Mouse (Mus musculus) ES-E14 (cell line): ENCODE results near the gene F10. TPM values are rescaled to one million over a fixed set of nuclear protein-coding genes. Genes with fewer than 3 reads are reported as not detected.

ENCODE experiments used
- DNase-seq: peaks from one replicate; pipeline ENCODE4 v3.0.0-alpha.2; 2013; ENCODE audit warnings: low read depth, low spot score
- H3K27ac ChIP-seq: 2 replicates; pipeline ENCODE4 v1.5.1; 2012; ENCODE audit warnings: low read depth, mild to moderate bottlenecking, low read length, moderate library complexity, mixed read lengths; ENCODE audit not compliant: poor library complexity, insufficient read depth, severe bottlenecking
- H3K36me3 ChIP-seq: 2 replicates; pipeline ENCODE4 v1.6.1; 2012; ENCODE audit warnings: mild to moderate bottlenecking, low read length, moderate library complexity, mixed read lengths; ENCODE audit not compliant: control insufficient read depth, poor library complexity, insufficient read depth, severe bottlenecking
- H3K4me1 ChIP-seq, 2 experiments: fragments of 150-350 bp in 1 of 2; sonication (generic) in 1 of 2; 2 replicates each; pipeline ENCODE4 v1.6.1; 2012; ENCODE audit warnings: low read length in 2 of 2, mild to moderate bottlenecking in 1 of 2, mixed read lengths in 1 of 2; ENCODE audit not compliant: control insufficient read depth in 2 of 2, insufficient read depth in 2 of 2, poor library complexity in 1 of 2
- H3K4me3 ChIP-seq, 2 experiments: fragments of 150-350 bp in 1 of 2; sonication (generic) in 1 of 2; 2 replicates each; pipeline ENCODE4 v1.5.1; 2012; ENCODE audit warnings: low read length in 2 of 2, low read depth in 1 of 2, mild to moderate bottlenecking in 1 of 2, mixed read lengths in 1 of 2; ENCODE audit not compliant: insufficient read depth in 1 of 2, poor library complexity in 1 of 2, severe bottlenecking in 1 of 2
- H3K9ac ChIP-seq: 2 replicates; pipeline ENCODE4 v1.6.1; 2012; ENCODE audit warnings: low read depth, mild to moderate bottlenecking, low read length, mixed read lengths; ENCODE audit not compliant: poor library complexity, insufficient read depth, severe bottlenecking
- H3K9me3 ChIP-seq: fragments of 150-350 bp; sonication (generic); 2 replicates; pipeline ENCODE4 v1.6.1; 2012; ENCODE audit warnings: low read depth, mild to moderate bottlenecking, low read length; ENCODE audit not compliant: control insufficient read depth, insufficient read depth
- CHD2 ChIP-seq: IDR thresholded peaks from 2 replicates; pipeline ENCODE4 v1.6.1; 2014; ENCODE audit warnings: mild to moderate bottlenecking, low read depth, low read length, inconsistent platforms
- HCFC1 ChIP-seq: IDR thresholded peaks from 2 replicates; pipeline ENCODE4 v1.6.1; 2012; ENCODE audit warnings: low read length, inconsistent platforms, borderline replicate concordance; ENCODE audit not compliant: insufficient read depth
- MAFK ChIP-seq: IDR thresholded peaks from 2 replicates; pipeline ENCODE4 v1.6.1; 2014; ENCODE audit warnings: mild to moderate bottlenecking, low read depth, low read length, inconsistent platforms; ENCODE audit not compliant: insufficient read depth
- ZC3H11A ChIP-seq: IDR thresholded peaks from 2 replicates; pipeline ENCODE4 v1.6.1; 2012; ENCODE audit warnings: low read depth, mild to moderate bottlenecking, inconsistent platforms, low read length, borderline replicate concordance
- ZNF384 ChIP-seq: IDR thresholded peaks from 2 replicates; pipeline ENCODE4 v1.6.1; 2012; ENCODE audit warnings: low read depth, low read length, inconsistent platforms
- in situ Hi-C, 2 experiments: fragments of 600-800 bp; cut with MboI; formaldehyde crosslinking; loops; one replicate each; pipeline ENCODE4 v1.15.1; 2025; ENCODE audit warnings: low sequenced_read_pairs in 2 of 2, inconsistent platforms in 1 of 2; ENCODE audit not compliant: unreplicated experiment in 2 of 2
- total RNA-seq: library from RNA; depleted of rRNA; stranded (reverse); fragments of 300-350 nt; gene quantifications from 2 replicates; pipeline ENCODE4 v1.2.3, GENCODE M21; 2012

Gene F10
- total RNA-seq, 1 experiment = not detected

GRCm38 (mm10) chr8:13041459-13041858 lies 4.4 kb downstream of the F10 start:
- in situ Hi-C loops = no loop called here
- Histone ChIP-seq H3K9me3 (no peaks in the 10 kb centered on the region), H3K4me3 (no peak overlapping the region), H3K9ac (no peak overlapping the region), H3K4me1 (no peaks in the 10 kb centered on the region), H3K27ac (no peak overlapping the region), H3K36me3 (no peaks in the 10 kb centered on the region)
- DNase-seq = no peak
- TF ChIP-seq CHD2 (no peak), MAFK (no peak)

GRCm38 (mm10) chr8:13047652-13048051 lies 10.5 kb downstream of the F10 start:
- DNase-seq = no peak
- Histone ChIP-seq H3K36me3 (no peaks in the 10 kb centered on the region), H3K9me3 (no peaks in the 10 kb centered on the region), H3K9ac (no peak overlapping the region), H3K4me3 (no peak overlapping the region), H3K27ac (no peak overlapping the region; the same call in 1 of the 2 replicates), H3K4me1 (no peaks in the 10 kb centered on the region)
- no peak for TF ChIP-seq MAFK
- TF ChIP-seq ZNF384 = no peak
- no peak for TF ChIP-seq HCFC1
- no peak for TF ChIP-seq ZC3H11A
- no peak for TF ChIP-seq CHD2
- in situ Hi-C loops = no loop called here

DNA sequence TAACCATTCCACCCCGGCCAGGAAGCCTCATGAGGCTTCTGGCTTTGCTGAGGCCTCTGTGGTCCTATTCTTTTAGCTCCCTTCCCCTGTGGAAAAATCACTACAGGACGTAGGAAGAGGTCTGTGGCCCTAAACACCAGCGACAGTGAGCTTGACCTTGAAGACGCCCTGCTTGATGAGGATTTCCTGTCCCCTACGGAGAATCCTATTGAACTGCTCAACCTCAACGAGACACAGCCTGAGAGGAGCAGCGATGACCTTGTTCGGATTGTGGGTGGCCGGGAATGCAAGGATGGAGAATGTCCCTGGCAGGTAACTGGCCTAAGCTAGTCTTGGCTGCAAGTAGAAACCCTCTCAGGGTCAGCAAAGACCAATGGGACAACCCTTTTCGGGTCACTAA lies 13.4 kb downstream of the F10 start:
- Histone ChIP-seq H3K36me3 (no peaks in the 10 kb centered on the region), H3K9me3 (no peaks in the 10 kb centered on the region), H3K4me1 (no peaks in the 10 kb centered on the region), H3K27ac (no peak overlapping the region), H3K4me3 (no peak overlapping the region), H3K9ac (no peak overlapping the region)
- in situ Hi-C loops = no loop called here
- TF ChIP-seq HCFC1 = no peak
- TF ChIP-seq MAFK = no peak
- no peak for TF ChIP-seq CHD2
- TF ChIP-seq ZNF384 = no peak
- no peak for TF ChIP-seq ZC3H11A
- no peak for DNase-seq

DNA sequence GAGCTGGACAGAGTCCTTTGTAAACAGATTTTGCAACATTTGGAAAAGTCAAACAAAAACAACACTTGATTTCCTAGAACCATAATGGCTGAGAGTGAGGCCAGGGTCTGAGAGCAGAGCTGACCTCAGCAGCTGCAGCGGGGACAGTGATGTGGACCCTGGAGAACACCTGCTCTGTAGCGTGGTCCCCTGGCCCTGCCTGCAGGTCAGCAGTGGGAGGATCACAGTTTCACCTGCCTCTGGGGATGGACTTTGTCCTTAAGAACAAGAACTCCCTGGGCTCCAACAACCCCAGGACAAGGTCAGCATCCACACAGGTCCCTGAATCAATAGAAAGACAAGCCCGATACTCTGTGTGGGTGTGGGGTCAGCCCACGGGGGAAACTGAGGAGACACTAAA lies 20.2 kb downstream of the F10 start:
- in situ Hi-C loops = no loop called here
- H3K9ac ChIP-seq = no peak overlapping the region
- no peak overlapping the region for H3K27ac ChIP-seq
- no peak overlapping the region for H3K4me3 ChIP-seq
- H3K9me3 ChIP-seq = no peaks in the 10 kb centered on the region
- no peaks in the 10 kb centered on the region for H3K4me1 ChIP-seq
- H3K36me3 ChIP-seq = no peaks in the 10 kb centered on the region
- TF ChIP-seq ZNF384 (no peak), HCFC1 (no peak), ZC3H11A (no peak), CHD2 (no peak), MAFK (no peak)
- no peak for DNase-seq

DNA sequence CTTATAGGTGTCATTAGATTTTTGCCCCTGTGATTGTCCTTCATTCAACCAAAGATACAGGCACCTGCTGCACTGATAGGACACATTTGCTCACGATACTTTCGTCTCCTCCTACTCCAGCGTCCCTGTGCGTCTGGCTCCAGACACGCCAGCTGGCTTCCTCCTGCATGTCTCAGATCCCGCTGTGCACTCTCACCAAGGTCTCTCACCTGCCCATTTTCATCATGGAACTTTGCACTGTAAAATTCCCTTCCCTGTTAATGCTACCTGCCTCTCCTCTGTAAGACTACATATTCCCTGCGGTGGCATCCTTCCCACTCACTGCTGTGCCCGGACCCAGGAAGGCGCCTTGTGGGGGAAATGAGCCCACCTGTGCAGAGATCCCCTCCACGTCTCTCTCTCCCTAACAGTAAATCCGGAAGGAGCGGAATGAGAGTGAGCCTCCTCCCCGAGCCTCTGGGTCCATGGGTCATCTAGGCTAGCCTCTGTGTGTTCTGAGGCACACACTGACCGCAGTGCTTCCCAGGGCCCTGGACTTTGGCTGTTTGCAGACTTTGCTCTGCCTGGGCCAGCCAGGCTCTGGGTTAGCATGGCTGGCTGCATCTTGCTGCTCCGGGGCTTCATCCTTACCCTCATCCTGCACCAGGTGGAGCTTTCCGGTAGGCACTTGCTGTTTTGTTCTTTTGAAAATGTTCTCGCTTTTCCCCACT lies 23.5 kb downstream of the F10 start, which contains the start of gene Proz:
TSS of gene Proz (plus strand) at position 474 of the 710 bp plus-strand sequence.
- Histone ChIP-seq H3K27ac (no peak within 1 kb of the TSS), H3K9ac (no peak within 1 kb of the TSS), H3K4me3 (no peak within 1 kb of the TSS; a peak in 1 of 4 replicates), H3K9me3 (no peaks in the 10 kb centered on the region), H3K36me3 (no peaks in the 10 kb centered on the region), H3K4me1 (no peaks in the 10 kb centered on the region)
- in situ Hi-C loops = no loop called here
- DNase-seq = no peak
- TF ChIP-seq ZNF384 (no peak), HCFC1 (no peak), MAFK (no peak), CHD2 (no peak), ZC3H11A (no peak)
